Mouse (Mus musculus): ENCODE measurements around the gene Rexo5. TPM values are rescaled to one million over a fixed set of nuclear protein-coding genes. Genes with fewer than 3 reads are reported as not detected.

Gene Rexo5
- total and polyA plus RNA-seq, 2 experiments from 2014 or later = 3.5 to 4.5 TPM

- Histone ChIP-seq H3K36me3 (replicated peaks; ENCODE audit: control insufficient read depth, insufficient read depth, low read length) (peaks cover 19% of the 10 kb centered on the region), H3K27ac (ENCODE audit: low read depth) (no peak overlapping the region), H3K9me3 (replicated peaks; ENCODE audit: control insufficient read depth, low read length) (no peaks in the 10 kb centered on the region), H3K4me1 (ENCODE audit: control insufficient read depth, insufficient read depth) (no peaks in the 10 kb centered on the region), H3K9ac (replicated peaks; ENCODE audit: low read depth, low read length) (no peak overlapping the region), H3K4me3 (ENCODE audit: low read depth, low read length) (no peak overlapping the region), H3K4me2 (ENCODE audit: low read depth, low read length) (no peak overlapping the region), H3K27me3 (ENCODE audit: control insufficient read depth, insufficient read depth, low read length) (no peaks in the 10 kb centered on the region)
- DNase-seq (ENCODE audit: low spot score) (no peak), ATAC-seq (ENCODE audit: insufficient read depth, low read depth) (no peak)
- 91% methylated on average over 1 of the region's 1 CpGs for WGBS
- TF ChIP-seq CTCF (IDR thresholded peaks at IDR 0.05; ENCODE audit: low read depth) (no peak), EP300 (IDR thresholded peaks at IDR 0.05; ENCODE audit: low read depth) (no peak)
These were observed 59.4 kb downstream of the Rexo5 start for GRCm38 (mm10) chr7:119853186-119853585.

GRCm38 (mm10) chr7:119854362-119854761 is 60.6 kb downstream of the Rexo5 start:
- Histone ChIP-seq H3K4me3 (ENCODE audit: low read depth, low read length) (no peak overlapping the region), H3K9me3 (replicated peaks; ENCODE audit: control insufficient read depth, low read length) (no peaks in the 10 kb centered on the region), H3K4me2 (ENCODE audit: low read depth, low read length) (no peak overlapping the region), H3K27ac (ENCODE audit: low read depth) (no peak overlapping the region), H3K4me1 (ENCODE audit: control insufficient read depth, insufficient read depth) (no peaks in the 10 kb centered on the region), H3K36me3 (replicated peaks; ENCODE audit: control insufficient read depth, insufficient read depth, low read length) (peaks cover 24% of the 10 kb centered on the region), H3K9ac (replicated peaks; ENCODE audit: low read depth, low read length) (no peak overlapping the region), H3K27me3 (ENCODE audit: control insufficient read depth, insufficient read depth, low read length) (no peaks in the 10 kb centered on the region)
- DNase-seq (ENCODE audit: low spot score) (no peak), ATAC-seq (ENCODE audit: insufficient read depth, low read depth) (no peak)
- WGBS = 94% methylated on average over 2 of the region's 2 CpGs
- TF ChIP-seq EP300 (IDR thresholded peaks at IDR 0.05; ENCODE audit: low read depth) (no peak), CTCF (IDR thresholded peaks at IDR 0.05; ENCODE audit: low read depth) (no peak)

GRCm38 (mm10) chr7:119855031-119855430 is 61.2 kb downstream of the Rexo5 start:
- no peak overlapping the region for H3K4me3 ChIP-seq (ENCODE audit: low read depth, low read length)
- TF ChIP-seq CTCF (IDR thresholded peaks at IDR 0.05; ENCODE audit: low read depth) (no peak), EP300 (IDR thresholded peaks at IDR 0.05; ENCODE audit: low read depth) (no peak)
- ATAC-seq (ENCODE audit: insufficient read depth, low read depth) = no peak
- H3K36me3 ChIP-seq (replicated peaks; ENCODE audit: control insufficient read depth, insufficient read depth, low read length) = peaks cover 24% of the 10 kb centered on the region
- DNase-seq (ENCODE audit: low spot score) = no peak
- H3K4me1 ChIP-seq (ENCODE audit: control insufficient read depth, insufficient read depth) = no peaks in the 10 kb centered on the region
- no peak overlapping the region for H3K27ac ChIP-seq (ENCODE audit: low read depth)
- H3K9me3 ChIP-seq (replicated peaks; ENCODE audit: control insufficient read depth, low read length) = no peaks in the 10 kb centered on the region
- no peaks in the 10 kb centered on the region for H3K27me3 ChIP-seq (ENCODE audit: control insufficient read depth, insufficient read depth, low read length)
- no peak overlapping the region for H3K4me2 ChIP-seq (ENCODE audit: low read depth, low read length)
- H3K9ac ChIP-seq (replicated peaks; ENCODE audit: low read depth, low read length) = no peak overlapping the region

GRCm38 (mm10) chr7:119859476-119859875 is 65.7 kb downstream of the Rexo5 start:
- H3K36me3 ChIP-seq (replicated peaks; ENCODE audit: control insufficient read depth, insufficient read depth, low read length) = peaks cover 24% of the 10 kb centered on the region
- no peak for DNase-seq (ENCODE audit: low spot score)
- TF ChIP-seq CTCF (IDR thresholded peaks at IDR 0.05; ENCODE audit: low read depth) (peak; percentile 39), EP300 (IDR thresholded peaks at IDR 0.05; ENCODE audit: low read depth) (no peak)

GRCm38 (mm10) chr7:119860116-119860515 is 66.3 kb downstream of the Rexo5 start:
- Histone ChIP-seq H3K9me3 (replicated peaks; ENCODE audit: control insufficient read depth, low read length) (no peaks in the 10 kb centered on the region), H3K27me3 (ENCODE audit: control insufficient read depth, insufficient read depth, low read length) (no peaks in the 10 kb centered on the region), H3K27ac (ENCODE audit: low read depth) (no peak overlapping the region), H3K4me3 (ENCODE audit: low read depth, low read length) (no peak overlapping the region), H3K4me1 (ENCODE audit: control insufficient read depth, insufficient read depth) (peaks cover 5% of the 10 kb centered on the region), H3K9ac (replicated peaks; ENCODE audit: low read depth, low read length) (no peak overlapping the region), H3K4me2 (ENCODE audit: low read depth, low read length) (no peak overlapping the region), H3K36me3 (replicated peaks; ENCODE audit: control insufficient read depth, insufficient read depth, low read length) (peaks cover 24% of the 10 kb centered on the region)
- ATAC-seq (ENCODE audit: insufficient read depth, low read depth) (no peak), DNase-seq (ENCODE audit: low spot score) (no peak)
- WGBS = 87% methylated on average over 3 of the region's 3 CpGs
- TF ChIP-seq CTCF (IDR thresholded peaks at IDR 0.05; ENCODE audit: low read depth) = no peak
- no peak for TF ChIP-seq EP300 (IDR thresholded peaks at IDR 0.05; ENCODE audit: low read depth)

More at GRCm38 (mm10) chr7:119859476-119859875, 65.7 kb downstream of the Rexo5 start:
- no peaks in the 10 kb centered on the region for H3K9me3 ChIP-seq (replicated peaks; ENCODE audit: control insufficient read depth, low read length)
- no peak; the same call in 1 of the 2 replicates for ATAC-seq (ENCODE audit: insufficient read depth, low read depth)
- H3K27ac ChIP-seq (ENCODE audit: low read depth) = no peak overlapping the region
- peaks cover 5% of the 10 kb centered on the region for H3K4me1 ChIP-seq (ENCODE audit: control insufficient read depth, insufficient read depth)
- H3K27me3 ChIP-seq (ENCODE audit: control insufficient read depth, insufficient read depth, low read length) = no peaks in the 10 kb centered on the region
- H3K4me3 ChIP-seq (ENCODE audit: low read depth, low read length) = no peak overlapping the region
- no peak overlapping the region for H3K4me2 ChIP-seq (ENCODE audit: low read depth, low read length)
- 66% methylated on average over 6 of the region's 6 CpGs for WGBS
- H3K9ac ChIP-seq (replicated peaks; ENCODE audit: low read depth, low read length) = no peak overlapping the region

- H3K9ac ChIP-seq (replicated peaks; ENCODE audit: low read depth, low read length) = no peak overlapping the region
- TF ChIP-seq EP300 (IDR thresholded peaks at IDR 0.05; ENCODE audit: low read depth) (no peak), CTCF (IDR thresholded peaks at IDR 0.05; ENCODE audit: low read depth) (no peak)
- H3K36me3 ChIP-seq (replicated peaks; ENCODE audit: control insufficient read depth, insufficient read depth, low read length) = peaks cover 24% of the 10 kb centered on the region
- H3K9me3 ChIP-seq (replicated peaks; ENCODE audit: control insufficient read depth, low read length) = no peaks in the 10 kb centered on the region
- no peak for DNase-seq (ENCODE audit: low spot score)
- H3K4me3 ChIP-seq (ENCODE audit: low read depth, low read length) = no peak overlapping the region
- H3K4me1 ChIP-seq (ENCODE audit: control insufficient read depth, insufficient read depth) = peaks cover 5% of the 10 kb centered on the region
- H3K27ac ChIP-seq (ENCODE audit: low read depth) = no peak overlapping the region
- H3K4me2 ChIP-seq (ENCODE audit: low read depth, low read length) = no peak overlapping the region
- H3K27me3 ChIP-seq (ENCODE audit: control insufficient read depth, insufficient read depth, low read length) = no peaks in the 10 kb centered on the region
- no peak for ATAC-seq (ENCODE audit: insufficient read depth, low read depth)
- 83% methylated on average over 2 of the region's 2 CpGs for WGBS
These were observed 66.7 kb downstream of the Rexo5 start for GRCm38 (mm10) chr7:119860554-119860953.

Measured in heart, postnatal 0 days (tissue).